Mouse (Mus musculus) forebrain, embryonic 12.5 days (tissue): ENCODE data around the gene Lrig1. TPM values are rescaled to one million over a fixed set of nuclear protein-coding genes. Genes with fewer than 3 reads are reported as not detected.

Experiments
- ATAC-seq: fragments of 200-750 bp; cut with Nextera tagmentation; 2 replicates; pipeline ENCODE4 v1.8.0; 2017; ENCODE audit warnings: moderate TSS enrichment; ENCODE audit not compliant: low FRiP score
- H3K27ac ChIP-seq: fragments of 300-500 bp; sonication (generic); 2 replicates; pipeline ENCODE4 v1.5.1; 2016; ENCODE audit warnings: mild to moderate bottlenecking
- H3K27me3 ChIP-seq: fragments of 300-500 bp; sonication (generic); 2 replicates; pipeline ENCODE4 v1.6.1; 2016; ENCODE audit warnings: mild to moderate bottlenecking
- H3K36me3 ChIP-seq: fragments of 300-500 bp; sonication (generic); replicated peaks from 2 replicates; pipeline ENCODE4 v1.6.1; 2016; ENCODE audit warnings: mild to moderate bottlenecking
- H3K4me1 ChIP-seq: fragments of 300-500 bp; sonication (generic); 2 replicates; pipeline ENCODE4 v1.6.1; 2016
- H3K4me2 ChIP-seq: fragments of 300-500 bp; sonication (generic); 2 replicates; pipeline ENCODE4 v1.6.1; 2016; ENCODE audit warnings: mild to moderate bottlenecking, moderate library complexity
- H3K4me3 ChIP-seq: fragments of 300-500 bp; sonication (generic); replicated peaks from 2 replicates; pipeline ENCODE4 v1.5.1; 2016; ENCODE audit warnings: mild to moderate bottlenecking
- H3K9ac ChIP-seq: fragments of 300-500 bp; sonication (generic); 2 replicates; pipeline ENCODE4 v1.6.1; 2016; ENCODE audit warnings: mild to moderate bottlenecking
- H3K9me3 ChIP-seq: fragments of 300-500 bp; sonication (generic); 2 replicates; pipeline ENCODE4 v1.6.1; 2016
- WGBS: fragments of 180-500 bp; shearing (Covaris S2); methylation state at CpG from one replicate; pipeline ENCODE4 v1.1.7; 2016; 5-methylcytosine and 5-hydroxymethylcytosine counted together
- polyA plus RNA-seq: library from polyadenylated mRNA; unstranded; fragments of >200 nt; fragmentation: Nextera tagmentation; extraction: Ambion mirVana; gene quantifications from 2 replicates; pipeline ENCODE4 v1.2.1, GENCODE M21; 2016

Lrig1 gene
- polyA plus RNA-seq, 1 experiment from 2014 or later: 17.7 TPM

DNA sequence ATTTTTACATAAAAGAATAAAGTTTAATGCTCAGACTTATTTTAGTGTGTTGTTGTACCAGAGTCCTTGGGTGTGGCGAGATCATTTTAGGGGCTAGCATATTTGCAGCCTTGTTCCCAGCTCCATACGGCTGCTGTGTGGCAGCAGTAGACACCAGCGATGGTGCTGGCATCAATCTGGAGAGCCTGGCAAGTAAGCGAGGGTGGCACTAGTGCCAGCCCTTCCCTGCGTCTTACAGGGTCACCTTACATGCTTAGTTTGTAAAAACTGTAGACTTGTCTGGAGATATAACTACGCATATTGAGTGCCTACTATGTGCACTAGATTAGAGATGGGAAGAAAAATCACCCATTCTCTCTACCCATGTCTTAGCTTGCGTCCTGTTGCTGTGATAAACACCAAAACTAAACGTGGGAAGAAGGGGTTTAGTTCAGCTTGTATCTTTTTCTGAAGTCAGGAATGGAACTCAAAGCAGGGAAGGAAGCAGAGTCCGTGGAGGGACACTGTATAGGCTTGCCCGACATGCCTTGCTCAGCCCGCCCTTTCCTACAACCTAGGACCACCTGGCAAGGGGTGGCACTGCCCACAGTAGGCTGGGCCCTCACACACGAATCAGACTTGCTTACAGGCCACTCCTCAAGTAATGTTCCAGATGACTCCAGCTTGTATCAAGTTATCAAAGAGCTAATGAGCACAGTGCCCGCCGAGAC, 103.8 kb downstream of the Lrig1 start:
- 89% methylated on average over 14 of the region's 14 CpGs for WGBS
- H3K9ac ChIP-seq: no peak overlapping the region
- H3K4me3 ChIP-seq: no peak overlapping the region
- ATAC-seq: no peak
- H3K27me3 ChIP-seq: no peaks in the 10 kb centered on the region
- no peaks in the 10 kb centered on the region for H3K9me3 ChIP-seq
- no peak overlapping the region for H3K4me2 ChIP-seq
- H3K27ac ChIP-seq: no peak overlapping the region
- peaks cover 11% of the 10 kb centered on the region for H3K36me3 ChIP-seq
- H3K4me1 ChIP-seq: peaks cover 16% of the 10 kb centered on the region

DNA sequence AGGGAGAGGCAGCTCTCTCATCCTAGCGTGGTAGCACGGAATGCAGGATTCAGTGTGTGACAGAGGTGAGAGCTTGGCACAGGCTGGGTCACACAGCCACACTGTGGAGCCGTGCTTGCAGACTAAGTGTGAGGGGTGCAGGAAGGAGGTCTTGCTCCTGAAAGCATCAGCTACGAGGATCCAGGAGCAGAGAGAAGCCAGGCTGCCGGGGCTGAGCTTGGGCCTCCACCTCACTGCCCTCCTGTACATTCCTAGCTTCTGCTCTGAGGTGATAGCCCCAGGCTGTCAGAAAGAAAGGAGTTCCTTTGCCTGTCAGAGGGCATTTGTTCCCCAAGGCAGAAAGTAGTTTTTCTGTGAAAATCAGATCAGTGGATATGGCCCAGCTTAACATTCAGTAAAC, 104.8 kb downstream of the Lrig1 start:
- peaks cover 16% of the 10 kb centered on the region for H3K4me1 ChIP-seq
- H3K27me3 ChIP-seq: no peaks in the 10 kb centered on the region
- no peak overlapping the region for H3K4me3 ChIP-seq
- H3K9ac ChIP-seq: no peak overlapping the region
- no peaks in the 10 kb centered on the region for H3K9me3 ChIP-seq
- H3K27ac ChIP-seq: no peak overlapping the region
- no peak overlapping the region for H3K4me2 ChIP-seq
- H3K36me3 ChIP-seq: peaks cover 2% of the 10 kb centered on the region
- ATAC-seq: no peak
- 61% methylated on average over 5 of the region's 5 CpGs for WGBS

DNA sequence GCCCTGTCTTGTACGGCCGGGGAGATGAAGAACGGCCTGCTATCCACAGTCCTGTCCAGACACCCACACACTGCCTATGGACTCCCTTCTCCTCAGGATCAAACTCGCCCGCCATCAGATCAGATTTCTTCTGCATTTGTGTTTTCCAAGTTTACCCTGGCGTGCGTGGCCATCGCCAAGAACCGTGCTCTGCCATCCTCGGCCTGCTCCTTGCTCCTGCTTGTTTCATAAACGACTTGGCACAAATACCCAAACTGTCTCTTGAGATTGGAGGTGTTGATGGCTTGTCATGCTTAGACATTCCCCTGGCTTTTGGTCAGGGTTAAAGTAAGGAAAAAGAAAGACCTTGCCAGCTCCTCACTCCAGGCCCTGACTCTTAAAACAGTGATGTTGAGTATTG, 105.2 kb downstream of the Lrig1 start:
- Histone ChIP-seq H3K27ac (no peak overlapping the region), H3K27me3 (no peaks in the 10 kb centered on the region), H3K4me2 (no peak overlapping the region), H3K36me3 (no peaks in the 10 kb centered on the region), H3K4me3 (no peak overlapping the region), H3K4me1 (peaks cover 16% of the 10 kb centered on the region), H3K9ac (no peak overlapping the region), H3K9me3 (no peaks in the 10 kb centered on the region)
- no peak for ATAC-seq
- 91% methylated on average over 11 of the region's 11 CpGs for WGBS

DNA sequence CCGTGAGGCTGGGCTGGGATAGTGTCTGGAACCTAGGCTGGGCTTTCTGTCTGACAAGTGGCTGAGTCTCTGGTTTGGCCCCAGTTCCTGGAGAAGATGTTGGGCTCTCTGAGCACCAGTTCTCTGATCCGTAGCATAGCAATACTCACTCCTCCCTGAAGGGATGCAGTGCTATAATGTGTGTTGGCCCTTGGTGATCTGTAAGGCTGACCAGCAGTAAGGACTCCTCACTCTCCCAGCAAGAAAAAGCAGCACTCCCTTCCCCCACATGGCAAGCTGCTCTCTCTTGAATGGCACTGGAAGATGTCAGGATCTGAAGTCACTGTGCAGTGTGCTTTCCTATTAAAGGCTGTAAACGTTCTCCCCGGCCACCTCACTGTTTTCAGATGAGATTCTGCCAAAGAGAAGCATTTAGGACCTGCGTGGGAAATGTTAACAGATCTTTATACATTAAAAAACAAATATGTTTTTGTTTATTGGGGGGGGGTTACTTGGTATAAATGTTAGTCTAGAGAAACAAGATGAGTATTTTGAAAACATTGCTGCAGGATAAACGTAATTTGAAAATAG, 105.8 kb downstream of the Lrig1 start:
- Histone ChIP-seq H3K36me3 (no peaks in the 10 kb centered on the region), H3K4me1 (peaks cover 16% of the 10 kb centered on the region), H3K27ac (no peak overlapping the region), H3K27me3 (no peaks in the 10 kb centered on the region), H3K9ac (no peak overlapping the region), H3K4me2 (no peak overlapping the region), H3K9me3 (no peaks in the 10 kb centered on the region), H3K4me3 (no peak overlapping the region)
- ATAC-seq: no peak
- WGBS: 80% methylated on average over 6 of the region's 6 CpGs

DNA sequence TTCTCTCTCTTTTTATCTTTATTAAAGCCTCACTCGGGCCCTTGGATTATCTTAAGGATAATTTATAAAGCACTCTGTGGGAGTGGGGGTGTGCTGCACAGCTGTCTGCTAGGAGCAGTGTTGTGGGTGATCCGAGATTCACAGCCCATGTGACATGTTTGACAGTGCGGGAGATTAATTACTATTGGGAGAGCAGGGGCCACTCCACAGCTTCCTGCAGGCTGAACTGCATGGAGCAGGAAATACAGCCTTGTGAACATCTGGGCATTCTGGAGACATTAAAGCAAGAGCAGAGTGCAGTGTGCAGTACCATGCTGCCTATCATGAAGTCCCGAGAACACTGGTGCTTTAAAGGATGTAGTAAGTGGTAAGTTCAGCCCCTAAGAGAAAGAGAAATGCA, 107.2 kb downstream of the Lrig1 start:
- WGBS: 22% methylated on average over 4 of the region's 4 CpGs
- no peak for ATAC-seq

DNA sequence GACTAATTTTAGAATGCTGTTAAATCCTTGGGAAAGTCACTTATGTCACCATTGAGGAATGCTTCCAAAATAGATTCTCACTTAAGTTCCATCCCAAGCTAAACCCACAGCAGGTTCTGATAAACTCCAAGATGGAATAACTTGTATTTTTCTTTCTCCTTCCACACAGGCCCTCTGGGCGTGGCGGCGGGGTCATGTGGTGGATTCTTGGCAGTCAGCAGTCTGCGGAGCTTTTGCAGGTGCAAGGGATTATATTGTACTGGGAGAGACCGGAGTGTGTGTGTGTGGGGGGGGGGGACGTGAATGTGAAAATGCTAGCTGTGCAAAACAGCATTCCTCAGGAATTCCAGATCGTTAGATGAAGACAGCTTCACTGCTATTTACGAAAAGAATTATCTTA, 107.7 kb downstream of the Lrig1 start:
- H3K9me3 ChIP-seq: no peaks in the 10 kb centered on the region
- no peak overlapping the region for H3K4me2 ChIP-seq
- no peak overlapping the region for H3K4me3 ChIP-seq
- no peak overlapping the region for H3K9ac ChIP-seq
- no peaks in the 10 kb centered on the region for H3K27me3 ChIP-seq
- no peaks in the 10 kb centered on the region for H3K36me3 ChIP-seq
- H3K27ac ChIP-seq: no peak overlapping the region
- H3K4me1 ChIP-seq: peaks cover 13% of the 10 kb centered on the region
- 29% methylated on average over 8 of the region's 8 CpGs for WGBS
- ATAC-seq: 0 out of 2 replicates have a peak, but pooled peaks have one; percentile 27

More for the DNA sequence above, 107.2 kb downstream of the Lrig1 start:
- Histone ChIP-seq H3K4me1 (peaks cover 16% of the 10 kb centered on the region), H3K27ac (peak overlapping the region; percentile 63), H3K27me3 (no peaks in the 10 kb centered on the region), H3K4me3 (no peak overlapping the region), H3K9me3 (no peaks in the 10 kb centered on the region), H3K9ac (no peak overlapping the region), H3K4me2 (no peak overlapping the region), H3K36me3 (no peaks in the 10 kb centered on the region)

DNA sequence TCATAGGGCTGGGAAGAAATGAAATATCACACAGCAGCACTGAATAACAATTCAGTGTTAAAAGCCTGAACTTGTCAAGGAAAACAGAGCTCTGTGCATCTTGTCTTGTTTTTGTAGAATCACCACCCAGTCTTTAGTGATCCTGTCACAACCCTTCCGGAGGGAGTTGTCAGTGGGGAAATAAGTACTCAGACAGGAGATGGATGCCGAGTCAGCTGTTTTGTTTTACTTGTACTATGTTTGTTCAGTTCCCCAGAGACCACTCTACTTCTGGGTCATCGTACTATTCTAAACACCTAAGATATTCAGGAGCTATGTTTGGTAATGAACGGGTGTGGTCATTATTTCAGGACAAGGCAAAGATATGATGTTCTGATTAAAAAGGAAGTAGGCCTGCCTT, 111.6 kb downstream of the Lrig1 start:
- no peaks in the 10 kb centered on the region for H3K27me3 ChIP-seq
- no peak overlapping the region for H3K4me3 ChIP-seq
- H3K4me2 ChIP-seq: no peak overlapping the region
- no peaks in the 10 kb centered on the region for H3K36me3 ChIP-seq
- no peak for ATAC-seq
- H3K9me3 ChIP-seq: no peaks in the 10 kb centered on the region
- no peak overlapping the region for H3K27ac ChIP-seq
- no peak overlapping the region for H3K9ac ChIP-seq
- WGBS: 93% methylated on average over 4 of the region's 4 CpGs
- peaks cover 15% of the 10 kb centered on the region for H3K4me1 ChIP-seq

DNA sequence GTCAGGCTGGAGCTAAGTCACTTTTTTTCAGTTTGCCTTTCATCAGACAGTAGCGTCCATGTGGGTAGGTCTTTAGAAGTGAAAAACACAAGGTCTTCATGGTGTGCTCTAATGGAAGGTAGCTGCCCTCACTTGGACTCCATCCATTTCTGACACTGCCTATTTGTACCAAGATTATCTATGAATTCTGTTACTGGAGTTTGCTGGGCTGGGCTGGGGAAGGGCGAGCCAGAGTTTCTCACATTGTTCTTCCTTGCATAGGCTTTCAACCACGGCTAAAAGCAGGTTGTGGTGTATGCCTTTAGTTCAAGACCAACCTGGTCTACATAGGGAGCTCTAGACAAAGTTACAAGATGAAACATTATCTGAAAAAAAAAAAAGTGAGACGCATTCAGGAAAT, 115.0 kb downstream of the Lrig1 start:
- peaks cover 10% of the 10 kb centered on the region for H3K4me1 ChIP-seq
- no peak overlapping the region for H3K27ac ChIP-seq
- no peak overlapping the region for H3K4me3 ChIP-seq
- no peak for ATAC-seq
- no peaks in the 10 kb centered on the region for H3K36me3 ChIP-seq
- 90% methylated on average over 4 of the region's 4 CpGs for WGBS
- no peak overlapping the region for H3K9ac ChIP-seq
- H3K9me3 ChIP-seq: no peaks in the 10 kb centered on the region
- H3K27me3 ChIP-seq: no peaks in the 10 kb centered on the region
- no peak overlapping the region for H3K4me2 ChIP-seq

DNA sequence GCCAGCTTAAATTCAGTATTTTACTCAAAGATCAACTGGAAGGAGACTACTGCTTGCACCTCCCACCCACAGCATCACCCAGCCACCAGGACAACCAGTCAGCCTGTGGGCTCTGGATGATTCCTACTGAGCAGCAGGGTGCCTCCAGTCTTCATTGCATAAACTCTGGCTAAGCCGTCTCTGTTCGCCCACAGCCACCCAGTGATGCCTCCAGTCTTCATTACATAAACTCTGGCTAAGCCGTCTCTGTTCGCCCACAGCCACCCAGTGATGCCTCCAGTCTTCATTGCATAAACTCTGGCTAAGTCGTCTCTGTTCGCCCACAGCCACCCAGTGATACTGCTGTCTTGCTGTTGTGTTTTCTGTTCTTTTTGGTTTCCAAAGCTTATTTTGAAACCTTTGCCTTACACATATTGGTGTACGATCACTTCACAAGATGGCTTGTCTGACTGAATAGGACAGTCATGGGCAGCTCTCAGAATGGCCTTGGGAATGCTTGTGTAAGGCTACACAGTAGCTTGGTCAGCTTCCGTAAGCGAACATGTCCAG, 115.7 kb downstream of the Lrig1 start:
- H3K4me2 ChIP-seq: no peak overlapping the region
- WGBS: 94% methylated on average over 9 of the region's 9 CpGs

DNA sequence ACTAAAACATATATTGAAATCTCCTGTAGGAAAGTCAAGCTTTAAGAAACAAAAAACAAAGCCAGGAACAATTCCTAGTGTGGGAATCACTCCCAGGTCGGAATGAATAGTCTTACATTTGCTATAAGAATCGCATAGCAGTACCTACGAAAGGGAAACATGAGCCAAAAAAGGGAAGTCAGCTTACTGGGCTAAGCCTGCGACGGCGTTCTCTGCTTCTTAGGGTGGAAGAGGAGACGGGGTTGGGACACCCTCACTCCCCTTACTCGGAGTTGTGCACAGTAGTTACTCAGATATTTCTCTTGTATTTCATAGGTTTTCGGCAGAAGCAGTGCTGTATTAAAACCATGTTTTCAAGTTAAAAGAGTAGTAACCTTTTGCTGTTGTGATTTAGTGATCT, 117.9 kb downstream of the Lrig1 start:
- Histone ChIP-seq H3K27ac (no peak overlapping the region), H3K36me3 (no peaks in the 10 kb centered on the region), H3K27me3 (no peaks in the 10 kb centered on the region), H3K9ac (no peak overlapping the region), H3K4me2 (no peak overlapping the region), H3K4me1 (peaks cover 30% of the 10 kb centered on the region), H3K4me3 (no peak overlapping the region), H3K9me3 (no peaks in the 10 kb centered on the region)
- WGBS: 88% methylated on average over 9 of the region's 9 CpGs
- ATAC-seq: no peak

More for the DNA sequence above, 115.7 kb downstream of the Lrig1 start:
- H3K27me3 ChIP-seq: no peaks in the 10 kb centered on the region
- H3K9ac ChIP-seq: no peak overlapping the region
- H3K27ac ChIP-seq: no peak overlapping the region
- H3K4me1 ChIP-seq: peaks cover 10% of the 10 kb centered on the region
- no peaks in the 10 kb centered on the region for H3K36me3 ChIP-seq
- H3K9me3 ChIP-seq: no peaks in the 10 kb centered on the region
- H3K4me3 ChIP-seq: no peak overlapping the region
- ATAC-seq: no peak

DNA sequence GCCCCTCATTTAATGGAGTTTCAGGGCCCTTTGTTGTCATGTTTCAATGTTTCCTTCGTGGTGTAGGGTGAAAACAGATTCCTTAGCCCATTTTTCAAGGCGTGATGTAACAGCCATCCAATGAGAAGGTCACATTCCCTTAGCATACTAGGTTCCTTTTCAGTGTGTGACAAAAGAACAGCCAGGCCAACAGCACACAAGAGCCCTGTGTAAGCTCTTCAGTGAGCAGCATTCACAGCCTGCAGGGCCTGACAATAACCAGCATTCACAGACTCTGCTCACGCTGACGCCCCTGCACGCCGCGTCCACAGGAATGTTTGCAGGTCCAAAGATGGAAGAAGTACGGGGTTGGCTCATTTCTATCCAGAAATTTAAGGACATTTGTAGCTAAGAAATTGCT, 122.0 kb downstream of the Lrig1 start:
- Histone ChIP-seq H3K36me3 (no peaks in the 10 kb centered on the region), H3K27ac (peak overlapping the region; percentile 77), H3K9ac (no peak overlapping the region), H3K9me3 (no peaks in the 10 kb centered on the region), H3K4me3 (no peak overlapping the region), H3K27me3 (no peaks in the 10 kb centered on the region), H3K4me1 (peaks cover 47% of the 10 kb centered on the region), H3K4me2 (peak overlapping the region; percentile 17; the same call in 1 of the 2 replicates)
- ATAC-seq: peak; percentile 91
- WGBS: 7% methylated on average over 8 of the region's 8 CpGs

DNA sequence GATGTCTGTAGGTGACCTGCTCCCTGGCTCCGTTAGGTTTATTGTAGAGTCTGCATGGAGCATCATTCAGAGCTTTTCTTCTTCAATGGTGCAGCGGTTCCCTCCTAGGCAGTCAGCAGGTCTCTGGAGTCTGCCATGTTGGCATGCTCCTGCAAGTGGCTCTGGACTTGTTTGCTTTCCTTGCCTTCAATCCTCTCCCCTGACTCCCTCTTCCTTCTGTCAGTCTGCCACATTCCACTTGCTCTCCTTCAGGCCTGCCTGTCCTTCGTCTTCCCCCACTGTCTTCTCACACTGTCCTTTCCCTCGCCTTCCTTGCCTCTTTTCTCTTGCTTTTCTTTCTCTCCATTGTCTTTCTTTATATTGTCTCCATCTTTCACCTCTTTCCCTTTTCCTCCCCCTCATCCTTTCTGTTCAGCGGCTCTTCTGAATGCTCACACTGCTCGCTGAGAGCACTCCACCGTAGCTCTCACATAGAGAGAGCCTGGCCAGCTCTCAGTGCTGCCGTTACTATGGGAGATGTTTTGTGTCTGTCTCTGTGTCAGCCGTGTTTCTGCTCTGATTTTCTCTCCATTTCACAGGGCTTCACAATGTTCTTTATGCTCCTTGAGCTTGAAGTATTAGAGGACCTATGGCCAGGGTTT, 124.3 kb downstream of the Lrig1 start:
- peak overlapping the region; percentile 76 for H3K27ac ChIP-seq
- 27% methylated on average over 9 of the region's 9 CpGs for WGBS
- peaks cover 41% of the 10 kb centered on the region for H3K4me1 ChIP-seq
- H3K9me3 ChIP-seq: 0 out of 2 replicates have a peak, but pooled peaks cover 3% of the 10 kb centered on the region
- H3K4me3 ChIP-seq: no peak overlapping the region
- ATAC-seq: no peak
- no peaks in the 10 kb centered on the region for H3K36me3 ChIP-seq
- H3K27me3 ChIP-seq: no peaks in the 10 kb centered on the region
- H3K4me2 ChIP-seq: peak overlapping the region; percentile 13
- H3K9ac ChIP-seq: peak overlapping the region; percentile 33; the same call in 1 of the 2 replicates
